Mouse (Mus musculus) embryonic fibroblast, embryonic 13.5 days (primary cell): Measurements from ENCODE around the gene Clec2i. TPM values are rescaled to one million over a fixed set of nuclear protein-coding genes. Genes with fewer than 3 reads are reported as not detected.

ENCODE experiments used
- H3K27ac ChIP-seq: 2 replicates; pipeline ENCODE4 v1.5.1; 2012; ENCODE audit warnings: low read length, control low read depth, inconsistent platforms; ENCODE audit not compliant: insufficient read depth
- H3K4me1 ChIP-seq: 2 replicates; pipeline ENCODE4 v1.6.1; 2011; ENCODE audit warnings: low read length; ENCODE audit not compliant: control insufficient read depth, insufficient read depth
- H3K4me3 ChIP-seq: 2 replicates; pipeline ENCODE4 v1.5.1; 2011; ENCODE audit warnings: mild to moderate bottlenecking, control low read depth, low read length; ENCODE audit not compliant: insufficient read depth
- CTCF ChIP-seq: IDR thresholded peaks from 2 replicates; pipeline ENCODE4 v1.5.1; 2011; ENCODE audit warnings: mild to moderate bottlenecking, control low read depth, low read length, moderate library complexity, borderline replicate concordance; ENCODE audit not compliant: insufficient read depth
- POLR2A ChIP-seq: IDR thresholded peaks from 2 replicates; pipeline ENCODE4 v1.6.1; 2011; ENCODE audit warnings: low read depth, mild to moderate bottlenecking, control low read depth, low read length, moderate library complexity
- polyA plus RNA-seq: library from polyadenylated mRNA; stranded (reverse); fragments of >200 nt; gene quantifications from 2 replicates; pipeline ENCODE4 v1.2.4, GENCODE M21; 2011; ENCODE audit warnings: low read depth; ENCODE audit not compliant: missing spikeins, insufficient read length

Gene Clec2i
- polyA plus RNA-seq, 1 experiment = not detected

- no peak overlapping the region for H3K4me3 ChIP-seq
- H3K27ac ChIP-seq = no peak overlapping the region
- no peak for TF ChIP-seq CTCF
- no peak for TF ChIP-seq POLR2A
- H3K4me1 ChIP-seq = no peaks in the 10 kb centered on the region
These were observed 43.3 kb upstream of the Clec2i start for GRCm38 (mm10) chr6:128844131-128844530.

GRCm38 (mm10) chr6:128844586-128845080, 42.8 kb upstream of the Clec2i start:
- Histone ChIP-seq H3K27ac (no peak overlapping the region), H3K4me3 (no peak overlapping the region), H3K4me1 (no peaks in the 10 kb centered on the region)
- TF ChIP-seq POLR2A = no peak
- TF ChIP-seq CTCF = no peak

- Histone ChIP-seq H3K27ac (no peak overlapping the region), H3K4me1 (no peaks in the 10 kb centered on the region), H3K4me3 (no peak overlapping the region)
- no peak for TF ChIP-seq POLR2A
- TF ChIP-seq CTCF = peak; percentile 72; the same call in 1 of the 2 replicates
These were observed 41.9 kb upstream of the Clec2i start for GRCm38 (mm10) chr6:128845319-128845979.

GRCm38 (mm10) chr6:128845998-128846542, 41.3 kb upstream of the Clec2i start:
- no peak for TF ChIP-seq CTCF
- TF ChIP-seq POLR2A = no peak
- Histone ChIP-seq H3K4me1 (no peaks in the 10 kb centered on the region), H3K4me3 (no peak overlapping the region), H3K27ac (no peak overlapping the region)

- Histone ChIP-seq H3K4me3 (no peak overlapping the region), H3K4me1 (no peaks in the 10 kb centered on the region), H3K27ac (no peak overlapping the region)
- TF ChIP-seq POLR2A (no peak), CTCF (no peak)
These were observed 40.0 kb upstream of the Clec2i start for GRCm38 (mm10) chr6:128847401-128847800.

- TF ChIP-seq POLR2A (no peak), CTCF (peak; percentile 36; the same call in 1 of the 2 replicates)
- Histone ChIP-seq H3K4me3 (no peak overlapping the region), H3K4me1 (no peaks in the 10 kb centered on the region), H3K27ac (no peak overlapping the region)
These were observed 37.5 kb upstream of the Clec2i start for GRCm38 (mm10) chr6:128849902-128850301.

GRCm38 (mm10) chr6:128850671-128851070, 36.7 kb upstream of the Clec2i start:
- TF ChIP-seq POLR2A = no peak
- no peak for TF ChIP-seq CTCF
- Histone ChIP-seq H3K4me1 (no peaks in the 10 kb centered on the region), H3K4me3 (no peak overlapping the region), H3K27ac (no peak overlapping the region)

GRCm38 (mm10) chr6:128851151-128851550, 36.2 kb upstream of the Clec2i start:
- TF ChIP-seq CTCF (no peak), POLR2A (no peak)
- Histone ChIP-seq H3K4me1 (no peaks in the 10 kb centered on the region), H3K27ac (no peak overlapping the region), H3K4me3 (no peak overlapping the region)

GRCm38 (mm10) chr6:128852766-128853165, 34.6 kb upstream of the Clec2i start:
- Histone ChIP-seq H3K4me3 (no peak overlapping the region), H3K27ac (no peak overlapping the region), H3K4me1 (no peaks in the 10 kb centered on the region)
- TF ChIP-seq POLR2A (no peak), CTCF (no peak)
